8 mouse cellular contexts compared by ENCODE assay signal in genomic region chr6:47767355-47767754, GRCm38 (mm10). TPM values are rescaled to one million over a fixed set of nuclear protein-coding genes. Genes with fewer than 3 reads are reported as not detected.
DNase-seq lines count a peak whose midpoint lies in the region; ATAC-seq lines count a peak whose summit lies in the region.
"Not testable (repeated sequence)": the region's sequence is repeated elsewhere in the genome, so short reads cannot be mapped to it uniquely, and the experiment has no call there.

No protein-coding gene starts in this region.

- DNase-seq in cerebellum, adult 11-12 months: peak; percentile 12
- DNase-seq in heart, adult 11 months: peak; percentile 76
- peak; percentile 7 for DNase-seq in thymus, postnatal 4 days

- not testable (repeated sequence) for H3K9me3 ChIP-seq in forebrain, embryonic 13.5 days (replicated peaks); intestine, embryonic 16.5 days (ENCODE audit: control insufficient read depth, low read length); liver, embryonic 12.5 days (replicated peaks); lung, embryonic 16.5 days (ENCODE audit: control insufficient read depth, low read length); midbrain, embryonic 15.5 days

- H3K27ac ChIP-seq in forebrain, embryonic 13.5 days; intestine, embryonic 16.5 days (ENCODE audit: low read length); liver, embryonic 12.5 days; lung, embryonic 16.5 days (ENCODE audit: low read length); midbrain, embryonic 15.5 days: not testable (repeated sequence)

- H3K4me1 ChIP-seq in forebrain, embryonic 13.5 days; intestine, embryonic 16.5 days (ENCODE audit: control insufficient read depth, insufficient read depth, low read length); liver, embryonic 12.5 days; lung, embryonic 16.5 days (replicated peaks; ENCODE audit: control insufficient read depth, insufficient read depth, low read length); midbrain, embryonic 15.5 days: not testable (repeated sequence)

- H3K36me3 ChIP-seq in forebrain, embryonic 13.5 days (ENCODE audit: poor library complexity, severe bottlenecking); intestine, embryonic 16.5 days (ENCODE audit: control insufficient read depth, insufficient read depth, low read length); liver, embryonic 12.5 days; lung, embryonic 16.5 days (ENCODE audit: control insufficient read depth, insufficient read depth, low read length); midbrain, embryonic 15.5 days (replicated peaks): not testable (repeated sequence)

- not testable (repeated sequence) for H3K27me3 ChIP-seq in forebrain, embryonic 13.5 days; intestine, embryonic 16.5 days (replicated peaks; ENCODE audit: control insufficient read depth, insufficient read depth, low read length); liver, embryonic 12.5 days (replicated peaks); lung, embryonic 16.5 days (ENCODE audit: control insufficient read depth, insufficient read depth, low read depth, low read length); midbrain, embryonic 15.5 days (replicated peaks)

- H3K4me2 ChIP-seq in forebrain, embryonic 13.5 days; intestine, embryonic 16.5 days (ENCODE audit: low read depth, low read length); liver, embryonic 12.5 days; lung, embryonic 16.5 days (ENCODE audit: low read depth, low read length); midbrain, embryonic 15.5 days: not testable (repeated sequence)

- not testable (repeated sequence) for H3K9ac ChIP-seq in forebrain, embryonic 13.5 days; intestine, embryonic 16.5 days (ENCODE audit: low read depth, low read length); liver, embryonic 12.5 days; lung, embryonic 16.5 days (ENCODE audit: low read length); midbrain, embryonic 15.5 days

- H3K4me3 ChIP-seq in forebrain, embryonic 13.5 days; intestine, embryonic 16.5 days (ENCODE audit: low read length); liver, embryonic 12.5 days; lung, embryonic 16.5 days (ENCODE audit: low read length); midbrain, embryonic 15.5 days: not testable (repeated sequence)

- 56% methylated on average over 9 of the region's 20 CpGs for WGBS in forebrain, embryonic 13.5 days
- WGBS in intestine, embryonic 16.5 days: 30% methylated on average over 5 of the region's 20 CpGs
- WGBS in liver, embryonic 12.5 days (ENCODE audit: insufficient replicate concordance): 44% methylated on average over 6 of the region's 20 CpGs
- 61% methylated on average over 5 of the region's 20 CpGs for whole genome bisulfite sequencing in lung, embryonic 16.5 days
- WGBS in midbrain, embryonic 15.5 days: 68% methylated on average over 7 of the region's 20 CpGs

- ATAC-seq in forebrain, embryonic 13.5 days: peak; percentile 61; the same call in 1 of the 2 replicates
- peak; percentile 53 for ATAC-seq in intestine, embryonic 16.5 days
- 0 out of 2 replicates have a peak, but pooled peaks have one; percentile 35 for ATAC-seq in liver, embryonic 12.5 days
- 0 out of 2 replicates have a peak, but pooled peaks have one; percentile 31 for ATAC-seq in lung, embryonic 16.5 days (ENCODE audit: low read depth)
- peak; percentile 50; the same call in 1 of the 2 replicates for ATAC-seq in midbrain, embryonic 15.5 days (replicated peaks)

RNA-seq across cellular contexts. Expression of gene Pdia4, which starts 45.9 kb away (rescaled TPM):
- polyA plus RNA-seq in forebrain, embryonic 13.5 days (2015; fragmentation: Nextera tagmentation; extraction: Ambion mirVana): 167 and 173 TPM in 2 replicates
- 332 and 340 TPM in 2 replicates for polyA plus RNA-seq in intestine, embryonic 16.5 days (2015; fragmentation: Nextera tagmentation; extraction: Ambion mirVana)
- 142 and 147 TPM in 2 replicates for polyA plus RNA-seq in liver, embryonic 12.5 days (2016; fragmentation: Nextera tagmentation; extraction: Ambion mirVana)
- 334 and 362 TPM in 2 replicates for polyA plus RNA-seq in lung, embryonic 16.5 days (2015; fragmentation: Nextera tagmentation; extraction: Ambion mirVana)
- polyA plus RNA-seq in midbrain, embryonic 15.5 days (2015; fragmentation: Nextera tagmentation; extraction: Ambion mirVana): 138 and 149 TPM in 2 replicates

Comparison
In these comparisons a context has a peak if more than half of its experiments do, and no peak if none do; other contexts are left out.
1. DNase-seq: peak in every context shown above with its lines; median percentile 76 in heart, adult 11 months; 12 in cerebellum, adult 11-12 months; 7 in thymus, postnatal 4 days.